In genomic region chr2:71290107-71290775, GRCm38 (mm10) we compare ENCODE assay signal across 8 mouse cellular contexts.
DNase-seq lines count a peak whose midpoint lies in the region; ATAC-seq and TF ChIP-seq lines count a peak whose summit lies in the region.

No protein-coding gene starts in this region.

- H3K9me3 ChIP-seq in intestine, embryonic 16.5 days (ENCODE audit: control insufficient read depth, low read length) = no peaks in the 10 kb centered on the region
- H3K9me3 ChIP-seq in intestine, postnatal 0 days (ENCODE audit: control insufficient read depth) = no peaks in the 10 kb centered on the region
- no peaks in the 10 kb centered on the region for H3K9me3 ChIP-seq in embryonic facial prominence, embryonic 11.5 days (replicated peaks; ENCODE audit: control insufficient read depth, low read length)

- WGBS in intestine, embryonic 16.5 days = 58% methylated on average over 6 of the region's 6 CpGs
- WGBS in intestine, postnatal 0 days = 62% methylated on average over 6 of the region's 6 CpGs
- WGBS in embryonic facial prominence, embryonic 11.5 days = 37% methylated on average over 6 of the region's 6 CpGs

- no peaks in the 10 kb centered on the region for H3K36me3 ChIP-seq in intestine, embryonic 16.5 days (ENCODE audit: control insufficient read depth, insufficient read depth, low read length)
- 0 out of 2 replicates have a peak, but pooled peaks cover 4% of the 10 kb centered on the region for H3K36me3 ChIP-seq in intestine, postnatal 0 days (ENCODE audit: control insufficient read depth, insufficient read depth)
- no peaks in the 10 kb centered on the region for H3K36me3 ChIP-seq in embryonic facial prominence, embryonic 11.5 days (replicated peaks; ENCODE audit: control insufficient read depth, insufficient read depth, low read depth, low read length)

- peak overlapping the region; percentile 19; the same call in 1 of the 2 replicates for H3K9ac ChIP-seq in intestine, embryonic 16.5 days (ENCODE audit: low read depth, low read length)
- no peak overlapping the region for H3K9ac ChIP-seq in intestine, postnatal 0 days (ENCODE audit: low read depth, low read length)
- no peak overlapping the region; the same call in 1 of the 2 replicates for H3K9ac ChIP-seq in embryonic facial prominence, embryonic 11.5 days (replicated peaks; ENCODE audit: low read length)

- H3K4me3 ChIP-seq in intestine, embryonic 16.5 days (ENCODE audit: low read length) = no peak overlapping the region
- no peak overlapping the region for H3K4me3 ChIP-seq in intestine, postnatal 0 days (ENCODE audit: low read depth, low read length)
- H3K4me3 ChIP-seq in embryonic facial prominence, embryonic 11.5 days (ENCODE audit: low read depth, low read length) = no peak overlapping the region

- TF ChIP-seq CTCF in intestine, postnatal 0 days (IDR thresholded peaks at IDR 0.05; ENCODE audit: low read depth) = no peak

- no peak for DNase-seq in embryonic facial prominence, embryonic 11.5 days (ENCODE audit: low spot score)
- peak; percentile 37 to 48 for DNase-seq in layer of hippocampus, adult 8-10 months (ENCODE audit: low spot score in 2 of 2)
- peak; percentile 51 for DNase-seq in right cerebral cortex, postnatal 25 days
- no peak for DNase-seq in heart, postnatal 36 days

- ATAC-seq in intestine, embryonic 16.5 days = no peak
- ATAC-seq in intestine, postnatal 0 days = no peak
- 0 out of 2 replicates have a peak, but pooled peaks have one; percentile 29 for ATAC-seq in embryonic facial prominence, embryonic 11.5 days (replicated peaks; ENCODE audit: insufficient number of reproducible peaks, low FRiP score, low TSS enrichment, low read depth)
- ATAC-seq in granulocyte monocyte progenitor cell, adult 5-6 weeks (replicated peaks; ENCODE audit: poor library complexity, severe bottlenecking) = no peak
- no peak for ATAC-seq in megakaryocyte-erythroid progenitor cell, adult 5-6 weeks (replicated peaks; ENCODE audit: low FRiP score, low TSS enrichment, poor library complexity, severe bottlenecking)

- no peaks in the 10 kb centered on the region for H3K4me1 ChIP-seq in intestine, embryonic 16.5 days (ENCODE audit: control insufficient read depth, insufficient read depth, low read length)
- no peaks in the 10 kb centered on the region for H3K4me1 ChIP-seq in intestine, postnatal 0 days (replicated peaks; ENCODE audit: control insufficient read depth, insufficient read depth, low read length)
- no peaks in the 10 kb centered on the region for H3K4me1 ChIP-seq in embryonic facial prominence, embryonic 11.5 days (ENCODE audit: control insufficient read depth, insufficient read depth, low read length)

- no peaks in the 10 kb centered on the region for H3K27me3 ChIP-seq in intestine, embryonic 16.5 days (replicated peaks; ENCODE audit: control insufficient read depth, insufficient read depth, low read length)
- no peaks in the 10 kb centered on the region for H3K27me3 ChIP-seq in intestine, postnatal 0 days (replicated peaks; ENCODE audit: control insufficient read depth, insufficient read depth, low read length)
- H3K27me3 ChIP-seq in embryonic facial prominence, embryonic 11.5 days (ENCODE audit: control insufficient read depth, insufficient read depth, low read length) = no peaks in the 10 kb centered on the region

- no peak overlapping the region for H3K4me2 ChIP-seq in intestine, embryonic 16.5 days (ENCODE audit: low read depth, low read length)
- no peak overlapping the region for H3K4me2 ChIP-seq in intestine, postnatal 0 days (replicated peaks; ENCODE audit: low read depth)
- H3K4me2 ChIP-seq in embryonic facial prominence, embryonic 11.5 days (ENCODE audit: low read depth, low read length) = no peak overlapping the region

- no peak overlapping the region for H3K27ac ChIP-seq in intestine, embryonic 16.5 days (ENCODE audit: low read length)
- H3K27ac ChIP-seq in intestine, postnatal 0 days (ENCODE audit: low read depth, low read length) = no peak overlapping the region
- H3K27ac ChIP-seq in embryonic facial prominence, embryonic 11.5 days (replicated peaks; ENCODE audit: low read depth, low read length) = no peak overlapping the region

- intact Hi-C loops in heart, postnatal 36 days (cut with DNase I) = no loop called here

Comparison
In these comparisons a context has a peak if more than half of its experiments do, and no peak if none do; other contexts are left out.
1. DNase-seq: peak in layer of hippocampus, adult 8-10 months (2 of 2) and right cerebral cortex, postnatal 25 days (single experiment); none in embryonic facial prominence, embryonic 11.5 days (single experiment) and heart, postnatal 36 days (0 of 2).